Mouse (Mus musculus): ENCODE data around the gene Tbcd.

Gene Tbcd

DNA sequence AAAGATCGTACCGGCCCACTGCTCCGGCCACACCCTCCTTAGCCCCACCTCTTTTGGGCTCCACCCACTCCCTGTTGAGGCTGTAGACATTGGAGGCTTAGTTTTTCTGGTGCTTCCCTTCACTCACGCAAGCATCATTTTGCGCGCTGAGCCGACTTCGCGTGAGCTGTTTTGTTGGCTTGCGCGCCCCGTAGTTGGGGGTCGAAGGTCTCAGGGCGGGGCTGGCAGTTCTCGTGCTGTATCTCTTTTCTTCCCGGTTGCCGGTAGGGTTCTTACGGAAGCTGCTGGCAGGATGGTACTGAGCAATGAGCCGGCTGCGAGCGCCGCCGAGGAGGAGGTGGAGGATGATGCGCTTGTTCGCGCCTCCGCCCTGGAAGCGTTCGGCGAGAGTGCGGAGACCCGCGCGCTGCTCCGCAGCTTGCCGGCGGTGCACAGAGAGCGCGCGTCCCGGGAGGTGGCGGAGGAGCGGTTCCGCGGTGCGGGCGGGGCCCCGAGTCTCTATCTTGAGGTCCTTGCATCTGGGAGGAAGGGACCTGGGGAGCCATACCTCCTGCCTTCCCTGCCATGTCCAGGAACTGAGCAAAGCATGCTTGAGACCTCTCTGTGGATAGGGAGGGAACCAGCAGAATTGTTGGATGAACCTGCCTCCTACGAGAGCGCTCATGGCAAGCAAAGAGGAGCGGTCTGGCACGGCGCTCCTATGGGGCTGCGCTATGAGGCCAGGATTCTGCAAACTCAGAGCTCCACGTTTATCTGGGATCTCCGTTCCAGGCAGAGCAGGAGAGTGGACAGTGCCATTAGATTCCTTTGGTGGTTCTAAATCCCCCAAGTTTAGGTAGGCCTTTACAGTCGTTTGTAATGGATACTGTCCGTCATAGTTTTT lies at the start of gene Tbcd:
Gene Tbcd (plus strand): TSS at position 197 of the 883 bp plus-strand sequence.
- H3K9me3 ChIP-seq (ENCODE audit: low read length) = no peaks in the 10 kb centered on the region
- TF ChIP-seq NANOG (IDR thresholded peaks at IDR 0.05; ENCODE audit: borderline replicate concordance, low read length) (no peak), CTCF (conservative IDR thresholded peaks at IDR 0.05; ENCODE audit: low read length) (no peak), POU5F1 (IDR thresholded peaks at IDR 0.05; ENCODE audit: borderline replicate concordance, low read length) (no peak)
- peaks cover 20% of the 10 kb centered on the region for H3K4me1 ChIP-seq (replicated peaks; ENCODE audit: low read depth, low read length)
- H3K27me3 ChIP-seq (ENCODE audit: insufficient read depth, low read length) = peaks cover 13% of the 10 kb centered on the region
- peak within 1 kb of the TSS; percentile 99 for H3K4me3 ChIP-seq (replicated peaks; ENCODE audit: low read length)
- peaks cover 16% of the 10 kb centered on the region for H3K36me3 ChIP-seq (ENCODE audit: insufficient read depth, low read length)

DNA sequence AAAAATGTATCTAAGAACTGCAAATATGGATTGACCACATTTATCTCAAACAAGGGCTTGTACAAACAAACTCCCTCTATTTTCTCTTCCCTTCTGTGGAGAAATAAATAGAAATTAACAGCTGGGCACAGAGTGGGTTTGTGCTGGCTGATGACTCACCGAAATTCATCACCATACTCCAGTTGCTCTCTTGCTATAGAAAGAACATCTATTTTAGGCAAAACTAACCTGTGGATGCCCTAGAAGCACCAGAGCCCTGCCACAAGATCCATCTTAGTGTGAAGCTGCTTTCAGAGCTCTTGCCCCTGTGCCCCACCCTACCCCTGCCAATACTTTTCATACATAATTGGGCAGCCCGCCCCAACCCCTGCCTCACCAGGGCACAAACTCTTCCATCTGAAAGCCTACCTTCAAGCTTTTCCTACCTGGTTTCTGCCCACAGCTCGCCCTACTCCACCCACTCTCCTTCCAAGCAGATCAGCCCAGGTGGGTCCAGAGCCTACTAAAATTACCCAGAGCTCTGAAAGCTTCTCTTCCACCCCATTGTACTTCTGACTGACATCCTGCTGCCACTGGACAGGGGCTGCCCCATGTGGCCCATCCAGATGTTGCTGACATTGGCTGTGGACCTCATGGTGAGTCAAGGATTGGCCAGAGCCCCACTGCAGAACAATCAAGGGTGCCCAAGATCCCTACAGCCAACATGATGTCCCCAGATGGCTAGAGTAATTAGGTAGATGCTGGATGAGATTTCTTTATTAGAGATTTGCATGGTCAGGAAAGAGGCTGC lies 44.2 kb upstream of the Tbcd start:
- H3K9me3 ChIP-seq (ENCODE audit: low read length) = no peaks in the 10 kb centered on the region
- H3K36me3 ChIP-seq (ENCODE audit: insufficient read depth, low read length) = no peaks in the 10 kb centered on the region
- H3K4me1 ChIP-seq (replicated peaks; ENCODE audit: low read depth, low read length) = no peaks in the 10 kb centered on the region
- H3K27me3 ChIP-seq (ENCODE audit: insufficient read depth, low read length) = no peaks in the 10 kb centered on the region
- no peak for TF ChIP-seq CTCF (conservative IDR thresholded peaks at IDR 0.05; ENCODE audit: low read length)
- no peak for TF ChIP-seq NANOG (IDR thresholded peaks at IDR 0.05; ENCODE audit: borderline replicate concordance, low read length)
- no peak for TF ChIP-seq POU5F1 (IDR thresholded peaks at IDR 0.05; ENCODE audit: borderline replicate concordance, low read length)
- H3K4me3 ChIP-seq (replicated peaks; ENCODE audit: low read length) = no peak overlapping the region

- H3K27me3 ChIP-seq (ENCODE audit: insufficient read depth, low read length) = no peaks in the 10 kb centered on the region
Observed at GRCm38 (mm10) chr11:121414762-121415161, 37.0 kb upstream of the Tbcd start.

GRCm38 (mm10) chr11:121415351-121415750 lies 36.4 kb upstream of the Tbcd start:
- H3K9me3 ChIP-seq (ENCODE audit: low read length) = no peaks in the 10 kb centered on the region
- H3K27me3 ChIP-seq (ENCODE audit: insufficient read depth, low read length) = no peaks in the 10 kb centered on the region
- H3K36me3 ChIP-seq (ENCODE audit: insufficient read depth, low read length) = no peaks in the 10 kb centered on the region
- TF ChIP-seq NANOG (IDR thresholded peaks at IDR 0.05; ENCODE audit: borderline replicate concordance, low read length) (no peak), POU5F1 (IDR thresholded peaks at IDR 0.05; ENCODE audit: borderline replicate concordance, low read length) (no peak), CTCF (conservative IDR thresholded peaks at IDR 0.05; ENCODE audit: low read length) (no peak)
- peaks cover under 1% of the 10 kb centered on the region for H3K4me1 ChIP-seq (replicated peaks; ENCODE audit: low read depth, low read length)
- H3K4me3 ChIP-seq (replicated peaks; ENCODE audit: low read length) = no peak overlapping the region

More at GRCm38 (mm10) chr11:121414762-121415161, 37.0 kb upstream of the Tbcd start:
- H3K4me3 ChIP-seq (replicated peaks; ENCODE audit: low read length) = no peak overlapping the region
- H3K4me1 ChIP-seq (replicated peaks; ENCODE audit: low read depth, low read length) = no peaks in the 10 kb centered on the region
- H3K9me3 ChIP-seq (ENCODE audit: low read length) = no peaks in the 10 kb centered on the region
- no peaks in the 10 kb centered on the region for H3K36me3 ChIP-seq (ENCODE audit: insufficient read depth, low read length)
- TF ChIP-seq CTCF (conservative IDR thresholded peaks at IDR 0.05; ENCODE audit: low read length) (no peak), NANOG (IDR thresholded peaks at IDR 0.05; ENCODE audit: borderline replicate concordance, low read length) (no peak), POU5F1 (IDR thresholded peaks at IDR 0.05; ENCODE audit: borderline replicate concordance, low read length) (no peak)

- TF ChIP-seq NANOG (IDR thresholded peaks at IDR 0.05; ENCODE audit: borderline replicate concordance, low read length) (no peak), POU5F1 (IDR thresholded peaks at IDR 0.05; ENCODE audit: borderline replicate concordance, low read length) (no peak), CTCF (conservative IDR thresholded peaks at IDR 0.05; ENCODE audit: low read length) (no peak)
- H3K27me3 ChIP-seq (ENCODE audit: insufficient read depth, low read length) = no peaks in the 10 kb centered on the region
Observed at GRCm38 (mm10) chr11:121417971-121418370, 33.8 kb upstream of the Tbcd start.

DNA sequence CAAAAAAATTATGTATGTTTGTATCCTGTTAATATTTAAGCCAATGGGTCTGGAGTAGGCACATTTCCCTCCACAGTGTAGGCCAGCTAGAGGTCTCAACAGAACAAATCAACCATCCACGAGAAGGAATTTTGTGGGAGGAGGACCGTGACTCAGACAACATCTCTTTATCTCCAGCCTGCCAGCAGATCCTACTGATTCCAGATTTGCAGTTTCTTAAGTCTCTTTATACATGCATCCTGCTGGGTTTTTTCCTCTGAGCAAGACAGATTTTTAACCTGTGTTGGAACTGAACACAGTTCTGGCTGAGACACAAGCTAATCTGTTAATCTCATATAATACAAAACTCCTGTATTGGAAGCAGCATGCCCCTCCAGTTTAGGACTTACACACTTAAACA lies 32.8 kb upstream of the Tbcd start:
- peaks cover 13% of the 10 kb centered on the region for H3K4me1 ChIP-seq (replicated peaks; ENCODE audit: low read depth, low read length)
- TF ChIP-seq NANOG (IDR thresholded peaks at IDR 0.05; ENCODE audit: borderline replicate concordance, low read length) (no peak), POU5F1 (IDR thresholded peaks at IDR 0.05; ENCODE audit: borderline replicate concordance, low read length) (no peak)
- H3K4me3 ChIP-seq (replicated peaks; ENCODE audit: low read length) = no peak overlapping the region
- H3K27me3 ChIP-seq (ENCODE audit: insufficient read depth, low read length) = no peaks in the 10 kb centered on the region
- no peaks in the 10 kb centered on the region for H3K36me3 ChIP-seq (ENCODE audit: insufficient read depth, low read length)
- no peaks in the 10 kb centered on the region for H3K9me3 ChIP-seq (ENCODE audit: low read length)

More at GRCm38 (mm10) chr11:121417971-121418370, 33.8 kb upstream of the Tbcd start:
- peaks cover 13% of the 10 kb centered on the region for H3K4me1 ChIP-seq (replicated peaks; ENCODE audit: low read depth, low read length)
- H3K9me3 ChIP-seq (ENCODE audit: low read length) = no peaks in the 10 kb centered on the region
- no peak overlapping the region for H3K4me3 ChIP-seq (replicated peaks; ENCODE audit: low read length)
- no peaks in the 10 kb centered on the region for H3K36me3 ChIP-seq (ENCODE audit: insufficient read depth, low read length)

- Histone ChIP-seq H3K36me3 (ENCODE audit: insufficient read depth, low read length) (no peaks in the 10 kb centered on the region; the same call in 1 of the 2 replicates), H3K4me1 (replicated peaks; ENCODE audit: low read depth, low read length) (peaks cover 13% of the 10 kb centered on the region), H3K4me3 (replicated peaks; ENCODE audit: low read length) (peak overlapping the region; percentile 89), H3K9me3 (ENCODE audit: low read length) (no peaks in the 10 kb centered on the region), H3K27me3 (ENCODE audit: insufficient read depth, low read length) (no peaks in the 10 kb centered on the region)
- TF ChIP-seq CTCF (conservative IDR thresholded peaks at IDR 0.05; ENCODE audit: low read length) (no peak), NANOG (IDR thresholded peaks at IDR 0.05; ENCODE audit: borderline replicate concordance, low read length) (no peak), POU5F1 (IDR thresholded peaks at IDR 0.05; ENCODE audit: borderline replicate concordance, low read length) (no peak)
Observed at GRCm38 (mm10) chr11:121420379-121420778, 31.4 kb upstream of the Tbcd start.

- Histone ChIP-seq H3K4me1 (replicated peaks; ENCODE audit: low read depth, low read length) (peaks cover 13% of the 10 kb centered on the region), H3K36me3 (ENCODE audit: insufficient read depth, low read length) (no peaks in the 10 kb centered on the region; the same call in 1 of the 2 replicates), H3K27me3 (ENCODE audit: insufficient read depth, low read length) (no peaks in the 10 kb centered on the region), H3K9me3 (ENCODE audit: low read length) (no peaks in the 10 kb centered on the region), H3K4me3 (replicated peaks; ENCODE audit: low read length) (peak within 1 kb of the TSS; percentile 89)
- TF ChIP-seq CTCF (conservative IDR thresholded peaks at IDR 0.05; ENCODE audit: low read length) (no peak), POU5F1 (IDR thresholded peaks at IDR 0.05; ENCODE audit: borderline replicate concordance, low read length) (no peak), NANOG (IDR thresholded peaks at IDR 0.05; ENCODE audit: borderline replicate concordance, low read length) (no peak)
Observed at GRCm38 (mm10) chr11:121420830-121421552, 30.8 kb upstream of the Tbcd start, which contains the start of gene Fn3krp. TSS of gene Fn3krp (plus strand) at chr11:121421401.
